Mouse (Mus musculus): Measurements from ENCODE around the gene Nr4a3. TPM values are rescaled to one million over a fixed set of nuclear protein-coding genes. Genes with fewer than 3 reads are reported as not detected.
A peak's percentile ranks its signal among the peaks of the same experiment; 100 is the strongest.

Nr4a3 gene
- total RNA-seq, 2 experiments from 2014 or later = 2.5 to 5.9 TPM

DNA sequence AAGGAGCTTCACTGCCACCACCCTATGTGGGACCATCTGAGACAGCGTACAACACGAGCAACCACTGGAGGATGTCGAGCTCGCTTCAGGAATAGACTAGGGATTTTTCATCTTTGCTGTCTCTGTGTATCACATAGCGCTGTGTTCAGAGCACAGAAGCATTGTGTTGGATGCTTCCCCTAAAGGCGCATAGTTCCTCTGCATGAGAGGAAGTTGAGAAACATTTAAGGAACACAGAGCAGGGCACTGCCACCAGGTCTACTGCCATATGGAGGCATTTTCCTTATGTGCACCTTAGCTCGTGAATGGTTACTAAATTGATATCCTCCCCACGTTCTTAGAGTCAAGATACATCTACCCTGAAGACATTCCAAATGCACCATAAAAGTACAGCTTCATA, 55.3 kb downstream of the Nr4a3 start:
- intact Hi-C loops (cut with DNase I) = no loop called here
- DNase-seq (ENCODE audit: low spot score) = no peak

DNA sequence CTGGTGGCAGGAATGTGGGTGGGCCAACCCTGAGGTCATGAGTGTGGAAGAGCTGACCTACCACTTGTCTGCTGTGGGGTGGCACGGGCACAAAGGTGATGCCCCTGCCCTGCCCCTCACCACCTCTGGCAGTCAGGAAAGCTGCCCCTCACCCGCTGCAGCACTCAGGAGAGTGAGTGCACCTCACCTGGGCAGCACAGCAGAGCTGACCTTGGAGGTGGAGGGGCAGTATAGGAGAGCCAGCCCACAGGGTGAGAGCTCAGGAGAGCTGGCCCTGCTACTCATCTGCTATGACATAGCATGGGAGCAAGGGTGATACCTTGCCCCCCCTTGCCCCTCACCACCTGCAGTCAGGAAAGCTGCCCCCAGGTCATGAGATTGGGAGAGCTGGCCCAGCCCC, 57.0 kb downstream of the Nr4a3 start:
- intact Hi-C loops (cut with DNase I) = no loop called here
- no peak for DNase-seq (ENCODE audit: low spot score)

DNA sequence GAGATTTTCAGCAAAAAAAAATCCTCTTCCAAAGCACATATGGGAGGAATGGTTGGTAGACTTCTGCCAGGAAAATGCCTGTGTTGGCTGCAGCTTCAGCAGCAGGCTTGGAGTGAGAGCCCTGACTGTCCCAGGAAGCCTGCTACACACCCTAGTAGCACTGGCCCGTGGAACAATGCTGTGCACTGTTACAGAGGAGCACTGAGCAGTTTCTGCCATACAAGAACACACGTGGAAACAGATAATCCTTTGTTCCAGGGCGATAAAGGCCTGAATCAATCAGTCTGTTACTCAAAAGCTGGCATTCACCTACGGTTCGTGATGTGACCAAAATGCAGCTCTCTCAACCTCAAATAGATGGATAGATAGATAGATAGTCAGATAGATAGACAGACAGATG, 60.4 kb downstream of the Nr4a3 start:
- no peak for DNase-seq (ENCODE audit: low spot score)
- intact Hi-C loops (cut with DNase I) = no loop called here

DNA sequence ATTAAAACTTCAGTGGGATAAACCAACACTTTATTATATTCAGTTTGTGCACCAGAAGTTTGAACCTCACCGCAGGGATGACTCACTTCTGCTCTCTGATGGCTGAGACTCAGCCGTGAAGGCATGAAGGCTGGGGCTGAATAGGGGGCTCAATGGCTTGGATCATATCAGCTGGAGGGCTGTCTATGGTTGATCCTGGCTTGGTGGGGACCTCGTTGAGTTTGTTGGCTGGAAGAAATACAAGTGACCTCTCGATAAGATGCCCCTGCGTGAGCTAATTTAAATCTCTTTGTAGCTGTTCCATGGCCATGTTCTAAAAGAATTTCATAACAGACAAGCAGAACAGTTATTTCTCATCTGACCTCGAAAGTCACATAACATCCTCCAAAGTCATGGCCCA, 62.1 kb downstream of the Nr4a3 start:
- intact Hi-C loops (cut with DNase I) = no loop called here
- DNase-seq (ENCODE audit: low spot score) = no peak

DNA sequence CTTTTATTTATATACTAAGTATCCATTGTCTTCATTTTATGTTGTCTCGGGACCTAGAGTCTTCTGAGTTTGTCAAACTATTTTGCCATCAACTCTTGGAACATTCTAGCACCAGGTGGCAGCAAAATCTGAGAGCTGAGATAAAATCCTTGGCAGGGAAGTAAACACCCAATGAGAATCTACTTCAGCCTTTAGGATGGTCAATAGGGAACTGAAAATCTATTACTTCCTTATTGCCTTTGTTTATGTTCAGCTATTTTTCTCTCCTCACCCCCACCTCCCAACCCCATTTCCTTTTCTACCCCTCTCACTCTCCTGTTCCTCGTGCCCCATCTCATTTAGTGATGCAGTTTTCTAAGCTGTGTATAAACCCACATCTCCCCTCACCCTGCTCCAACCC, 63.6 kb downstream of the Nr4a3 start:
- DNase-seq (ENCODE audit: low spot score) = no peak
- intact Hi-C loops (cut with DNase I) = no loop called here

DNA sequence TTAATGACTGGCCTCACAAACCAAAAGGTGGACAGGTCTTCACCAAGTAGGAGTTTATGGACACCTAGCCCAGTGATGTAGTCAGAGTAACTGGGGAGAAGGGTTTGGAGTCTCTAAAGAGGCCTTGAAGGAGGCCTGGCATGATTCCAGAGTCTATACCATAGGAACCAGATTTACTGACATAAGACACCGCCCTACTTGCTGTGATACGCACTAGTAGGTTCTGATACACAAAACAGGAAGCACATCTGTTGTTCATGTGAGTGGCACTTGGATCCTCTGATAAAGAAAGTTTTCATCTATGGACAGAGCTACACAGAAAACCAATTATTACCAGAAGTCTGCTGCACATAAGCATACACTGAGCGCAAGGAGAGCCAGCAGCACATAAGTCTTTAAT, 65.4 kb downstream of the Nr4a3 start:
- intact Hi-C loops (cut with DNase I) = no loop called here
- no peak for DNase-seq (ENCODE audit: low spot score)

DNA sequence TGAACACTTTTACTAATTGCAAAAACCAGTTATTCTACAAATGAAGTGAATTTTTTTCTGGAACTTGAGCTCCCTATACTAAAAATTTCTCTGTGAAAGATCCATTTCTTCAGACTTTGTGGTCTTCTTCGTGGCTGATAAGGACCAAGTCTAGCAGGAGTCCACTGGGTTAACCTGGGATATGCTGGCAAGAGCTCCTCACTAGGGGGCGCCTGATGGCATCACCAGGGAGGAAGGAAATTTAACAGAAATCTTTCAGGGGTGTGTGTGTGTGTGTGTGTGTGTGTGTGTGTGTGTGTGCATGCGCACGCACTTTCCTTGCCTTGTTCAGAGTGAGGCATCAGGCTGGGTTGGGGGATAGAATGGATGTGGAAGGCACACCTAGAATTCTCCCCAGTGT, 71.2 kb downstream of the Nr4a3 start:
- no peak for DNase-seq (ENCODE audit: low spot score)
- intact Hi-C loops (cut with DNase I) = no loop called here

DNA sequence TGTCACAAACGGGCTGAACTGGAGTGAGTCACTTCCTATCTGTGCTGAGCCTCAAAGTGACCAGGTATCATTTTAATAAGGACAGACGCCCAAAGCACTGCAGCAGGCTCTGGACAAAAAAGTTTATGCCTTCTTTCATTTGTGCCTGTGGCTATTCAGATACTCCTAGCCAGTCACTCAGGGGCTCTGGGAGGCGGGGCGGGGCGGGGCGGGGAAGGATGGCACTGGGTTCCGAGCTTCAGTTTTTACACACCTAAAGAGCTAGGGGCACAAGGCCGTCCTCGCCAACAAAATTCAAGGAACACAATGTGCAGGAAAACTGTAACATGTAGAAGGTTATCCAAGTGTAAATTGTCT, 79.4 kb downstream of the Nr4a3 start:
- no peak for DNase-seq (ENCODE audit: low spot score)
- intact Hi-C loops (cut with DNase I) = loop anchor here (2.0 to 10.0 kb wide), 2 partner anchors 78 to 770 kb away; partner anchors contain the start of gene Tgfbr1

DNA sequence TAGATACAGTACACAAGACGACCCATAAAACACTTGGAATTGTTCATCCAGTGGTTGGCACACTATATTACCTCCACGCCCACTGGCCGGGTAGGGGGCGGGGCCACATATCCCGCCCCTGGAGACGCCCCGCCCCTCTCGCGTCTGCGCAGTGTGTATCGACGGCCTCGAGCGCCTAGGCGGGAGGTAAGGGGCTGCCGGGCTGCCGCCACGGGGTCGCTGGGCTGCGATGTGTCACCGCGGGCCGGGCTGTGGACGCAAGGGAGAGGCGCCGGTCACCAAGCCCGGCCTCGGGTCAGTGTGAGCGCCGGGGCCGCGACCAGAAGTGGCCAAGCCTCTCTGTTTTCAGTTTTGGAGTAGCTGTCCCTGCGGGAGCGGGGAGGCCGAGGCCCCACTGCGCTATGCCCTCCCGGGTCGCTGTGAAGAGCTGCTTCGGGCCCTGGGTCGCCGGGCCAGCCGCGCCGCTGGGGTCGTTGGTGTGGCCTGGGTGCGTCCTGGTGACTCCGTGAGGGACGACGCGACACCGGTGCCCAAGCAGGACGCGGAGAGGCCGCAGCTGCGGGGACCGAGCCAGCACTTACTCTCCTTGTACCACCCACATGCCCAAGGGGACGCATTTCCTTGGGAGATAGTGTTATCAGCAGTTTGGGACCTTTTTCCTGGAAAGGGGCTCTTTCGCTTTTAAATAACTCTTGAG, 80.0 kb downstream of the Nr4a3 start, which contains the start of gene Stx17:
Gene Stx17, plus strand, starts transcription at position 143 of the 697 bp plus-strand sequence.
- intact Hi-C loops (cut with DNase I) = loop anchor here (2.0 to 10.0 kb wide), 3 partner anchors 78 to 770 kb away; partner anchors contain the start of gene Tgfbr1
- peak; percentile 70 for DNase-seq (ENCODE audit: low spot score)

DNA sequence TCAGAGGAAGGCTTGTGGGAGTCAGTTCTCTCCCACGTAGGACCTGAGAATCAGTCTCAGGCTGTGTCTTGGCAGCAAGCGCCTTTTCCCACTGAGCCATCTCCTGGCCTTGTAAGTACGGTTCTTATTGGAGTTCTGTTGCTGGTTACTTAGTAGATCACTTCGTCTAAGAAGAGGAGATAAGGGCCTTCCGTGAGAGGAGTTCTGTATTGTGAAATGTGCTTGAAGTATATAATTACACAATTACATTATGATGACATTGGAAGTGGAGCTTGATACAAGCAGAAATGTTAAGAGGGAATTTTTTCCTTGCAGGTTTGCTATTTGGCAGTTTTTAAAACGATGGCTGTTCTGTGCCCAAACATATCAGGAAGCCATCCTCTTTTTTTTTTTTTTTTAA, 85.4 kb downstream of the Nr4a3 start:
- intact Hi-C loops (cut with DNase I) = no loop called here

DNA sequence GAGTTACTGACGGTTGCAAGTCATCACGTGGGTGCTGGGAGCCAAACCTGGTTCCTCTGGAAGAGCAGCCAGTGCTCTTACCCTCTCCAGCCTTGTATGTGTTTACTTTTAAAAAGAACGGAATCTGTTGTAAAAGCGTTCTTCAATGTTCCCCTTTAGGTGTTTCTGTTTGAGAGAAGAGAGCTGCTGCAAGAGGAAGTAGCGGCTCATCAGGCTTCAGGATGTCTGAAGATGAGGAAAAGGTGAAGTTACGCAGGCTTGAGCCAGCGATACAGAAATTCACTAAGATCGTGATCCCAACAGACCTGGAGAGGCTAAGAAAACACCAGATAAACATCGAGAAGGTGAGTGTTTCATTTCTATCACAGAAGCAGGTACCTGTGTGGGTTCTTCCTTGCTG, 86.7 kb downstream of the Nr4a3 start:
- intact Hi-C loops (cut with DNase I) = no loop called here
- no peak for DNase-seq (ENCODE audit: low spot score)

More for the DNA sequence above, 85.4 kb downstream of the Nr4a3 start:
- DNase-seq (ENCODE audit: low spot score) = no peak

DNA sequence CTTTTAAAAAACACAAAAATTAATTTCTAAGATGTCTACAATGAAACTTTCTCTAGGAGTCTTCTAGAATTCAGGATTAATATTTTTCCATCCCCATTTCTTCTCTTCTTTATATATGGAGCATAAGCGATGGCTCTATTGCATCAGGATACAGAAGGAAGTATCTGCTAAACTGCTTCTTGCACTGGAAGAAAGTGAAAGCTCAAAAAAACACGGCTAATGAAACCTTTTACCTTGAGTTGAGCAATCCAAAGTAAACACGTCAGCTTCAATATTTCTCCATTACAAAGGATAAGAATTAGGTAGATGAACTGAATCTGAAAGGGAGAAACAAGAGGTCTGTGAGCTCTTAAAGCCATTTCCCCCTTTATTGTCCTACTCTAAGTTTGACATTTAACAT, 87.8 kb downstream of the Nr4a3 start:
- intact Hi-C loops (cut with DNase I) = no loop called here
- DNase-seq (ENCODE audit: low spot score) = no peak

Other genes with a start within 250 kb of the Nr4a3 start
- gene Stx17, start 79.8 kb downstream of the Nr4a3 start, total RNA-seq (2021) = 10 to 100 TPM; 22.6 to 28.7 TPM
- gene Erp44, start 234.4 kb downstream of the Nr4a3 start, total RNA-seq (2021) = 10 to 100 TPM; 32.7 to 33.8 TPM
- gene Invs, start 234.6 kb downstream of the Nr4a3 start, total RNA-seq (2021) = 1 to 10 TPM; 3.3 to 3.9 TPM

All from heart, postnatal 25 days (tissue).